Mouse (Mus musculus): ENCODE measurements around the gene Cd300a.
A peak's percentile ranks its signal among the peaks of the same experiment; 100 is the strongest.
"Not testable (repeated sequence)": the region's sequence is repeated elsewhere in the genome, so short reads cannot be mapped to it uniquely, and the experiment has no call there.

The Cd300a gene

DNA sequence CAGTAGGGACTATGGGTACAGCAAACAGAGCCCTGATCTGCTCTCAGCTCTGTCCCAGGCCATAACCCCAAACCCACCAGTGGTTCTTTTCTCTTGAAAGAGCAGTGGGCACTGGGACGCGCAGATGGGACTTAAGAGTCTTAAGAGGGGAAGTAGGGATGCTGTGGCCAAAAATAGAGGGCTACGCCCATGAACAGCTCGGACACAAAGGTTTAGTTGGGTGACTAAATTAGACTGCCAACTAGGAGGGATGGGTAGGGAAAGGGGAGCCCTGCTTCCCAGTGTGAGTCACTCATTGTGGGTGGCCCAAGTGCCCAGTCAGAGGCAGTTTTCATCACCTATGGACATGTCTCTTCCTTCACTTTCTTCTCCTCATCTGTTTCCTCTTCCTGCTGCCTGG is 13.4 kb downstream of the Cd300a start:
- no peak for DNase-seq (ENCODE audit: low spot score in 2 of 2)

DNA sequence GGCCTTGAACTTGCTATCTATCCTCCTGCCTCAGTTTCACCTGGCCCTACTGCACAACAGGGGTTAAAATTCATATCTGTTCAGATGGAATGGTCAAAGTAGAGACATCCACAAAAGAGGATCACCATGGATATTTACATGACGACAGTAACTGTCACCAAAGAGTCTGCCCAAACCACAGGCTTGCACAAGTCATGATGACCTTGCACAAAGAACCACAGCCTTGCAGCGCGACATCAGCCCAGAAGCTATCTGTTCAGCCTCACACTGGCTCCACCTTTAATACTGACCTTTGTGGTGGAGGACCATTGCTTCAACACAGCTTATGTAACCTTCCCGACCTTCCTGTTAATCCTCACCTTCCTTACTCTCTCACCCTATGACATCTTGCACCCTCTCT is 17.7 kb downstream of the Cd300a start:
- peak in 1 of 2 experiments; percentile 22 for DNase-seq (ENCODE audit: low spot score in 2 of 2)

DNA sequence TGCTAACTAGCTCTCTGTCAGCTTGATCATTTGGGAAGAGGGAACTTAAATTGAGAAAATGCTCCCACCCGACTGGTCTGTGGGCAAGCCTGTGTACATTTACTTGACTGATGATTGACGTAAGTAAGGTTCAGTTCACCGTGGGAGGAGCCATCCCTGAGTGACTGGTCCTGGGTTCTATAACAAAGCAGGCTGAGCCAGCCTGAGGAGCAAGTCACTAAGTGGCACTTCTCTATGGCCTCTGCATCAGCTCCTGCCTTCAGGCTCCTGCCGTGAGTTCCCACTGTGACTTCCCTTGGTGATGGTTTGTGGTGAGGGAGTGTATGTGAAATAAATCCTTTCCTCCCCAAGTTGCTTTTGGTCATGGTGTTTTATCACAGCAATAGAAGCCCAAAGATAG is 18.2 kb downstream of the Cd300a start:
- DNase-seq (ENCODE audit: low spot score in 2 of 2), result no peak

DNA sequence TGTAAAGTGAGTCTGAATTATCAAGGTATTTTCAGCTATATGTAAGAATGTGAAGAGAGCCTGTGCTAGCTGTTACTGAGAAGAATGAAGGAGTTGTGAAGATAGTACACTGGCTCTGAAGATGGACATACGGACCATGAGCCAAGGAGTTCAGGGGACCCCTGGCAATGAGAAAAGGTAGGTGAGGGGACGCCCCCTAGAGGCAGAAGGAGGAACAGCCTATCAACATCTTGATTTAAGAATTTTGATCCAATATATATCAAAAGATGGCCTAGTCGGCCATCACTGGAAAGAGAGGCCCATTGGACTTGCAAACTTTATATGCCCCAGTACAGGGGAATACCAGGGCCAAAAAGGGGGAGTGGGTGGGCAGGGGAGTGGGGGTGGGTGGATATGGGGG is 19.7 kb downstream of the Cd300a start:
- not testable (repeated sequence) for DNase-seq (ENCODE audit: low spot score in 2 of 2)

DNA sequence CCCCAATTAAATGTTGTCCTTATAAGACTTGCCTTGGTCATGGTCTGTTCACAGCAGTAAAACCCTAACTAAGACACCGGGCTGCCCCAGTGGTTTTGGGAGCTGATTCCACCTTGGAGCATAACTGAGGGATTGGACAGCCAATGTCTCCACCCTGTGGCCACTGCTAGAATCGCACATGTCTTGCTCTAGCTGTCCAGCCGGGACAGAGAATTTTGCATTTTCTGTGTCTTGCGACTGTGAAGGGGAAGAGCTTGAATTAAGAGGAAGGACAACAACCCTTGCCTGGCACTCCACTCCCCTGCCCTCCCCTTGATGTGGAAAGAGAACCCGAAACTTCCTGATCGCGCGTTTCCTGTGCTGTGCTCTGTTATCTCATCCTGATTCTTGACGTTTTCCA is 23.0 kb downstream of the Cd300a start:
- DNase-seq (ENCODE audit: low spot score in 2 of 2), result peak; percentile 48 to 69

DNA sequence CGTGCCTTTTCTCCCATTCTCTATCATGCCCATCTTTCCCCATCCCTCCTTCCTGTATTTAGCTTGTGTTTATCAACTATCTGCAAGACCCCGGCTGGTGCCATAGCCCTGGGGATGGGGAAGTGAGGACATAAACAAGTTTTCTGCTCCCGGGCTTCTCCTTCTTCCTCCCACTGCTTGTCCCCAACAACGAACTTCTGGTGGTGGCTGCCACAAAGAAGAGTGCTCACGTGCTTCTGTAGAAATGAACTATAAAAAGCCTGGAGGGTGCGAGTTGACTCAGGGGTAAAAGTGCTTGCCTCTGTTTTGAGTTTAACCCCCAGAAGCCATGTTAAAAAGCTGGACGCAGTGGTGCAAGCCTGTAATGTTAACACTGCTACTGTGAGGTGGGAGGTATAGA is 25.1 kb downstream of the Cd300a start:
- DNase-seq (ENCODE audit: low spot score in 2 of 2), result no peak

DNA sequence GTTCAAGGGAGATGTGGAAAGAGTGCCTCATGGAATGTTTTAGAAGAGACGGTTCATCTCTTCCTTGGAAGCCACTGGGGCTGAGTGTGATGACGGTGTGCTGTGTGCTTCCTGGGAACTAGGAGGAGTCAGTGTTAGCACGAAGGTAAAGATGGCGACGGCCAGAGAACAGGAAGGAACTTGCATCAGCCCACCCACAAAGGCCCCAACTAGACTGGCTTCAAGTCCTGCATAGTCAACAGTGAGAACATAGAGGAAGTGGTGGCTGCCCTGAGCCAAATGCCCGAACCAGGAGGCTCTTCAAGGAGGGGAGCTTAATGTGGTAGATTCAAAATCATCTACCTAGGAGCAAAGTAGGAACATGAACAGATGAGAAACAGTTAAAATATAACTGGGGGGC is 27.3 kb downstream of the Cd300a start:
- DNase-seq (ENCODE audit: low spot score in 2 of 2), result no peak

DNA sequence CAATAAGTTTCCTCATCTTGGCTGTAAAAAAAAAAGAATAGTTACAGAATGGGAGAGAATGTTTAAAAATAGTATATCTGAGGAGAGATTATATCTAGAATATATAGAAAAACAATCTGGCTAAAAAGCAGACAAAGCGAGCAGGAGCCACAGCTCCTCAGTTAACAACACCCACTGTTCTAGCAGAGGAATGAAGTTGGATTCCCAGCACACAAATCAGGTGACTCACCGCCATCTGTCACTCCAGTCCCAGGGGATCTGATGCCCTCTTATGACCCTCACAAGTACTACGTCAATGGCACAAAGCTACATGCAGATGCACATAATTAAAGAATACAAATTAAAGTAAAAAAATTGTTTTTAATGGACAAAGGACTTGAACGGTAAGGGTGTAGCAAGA is 32.6 kb downstream of the Cd300a start:
- DNase-seq (ENCODE audit: low spot score in 2 of 2), result no peak

DNA sequence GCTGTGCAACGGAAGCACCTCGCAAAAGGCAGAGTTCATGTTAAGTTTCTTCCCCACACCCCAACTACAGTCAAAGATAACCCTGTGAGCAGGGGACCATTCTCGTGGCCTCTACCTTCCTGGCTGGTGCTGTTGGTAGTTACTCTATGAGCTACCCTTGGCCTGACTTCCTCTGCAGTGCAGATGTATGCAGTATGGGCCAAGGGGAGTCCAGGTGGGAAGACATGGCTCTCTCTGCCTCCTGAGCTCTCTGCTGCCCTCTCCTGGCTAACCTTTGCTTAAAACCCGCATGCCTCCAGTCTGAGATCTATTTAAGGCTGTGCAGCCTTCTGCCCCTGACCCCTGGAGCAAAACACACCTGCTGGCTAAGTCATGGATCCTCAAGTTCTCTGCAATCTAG is 34.1 kb downstream of the Cd300a start:
- no peak for DNase-seq (ENCODE audit: low spot score in 2 of 2)

DNA sequence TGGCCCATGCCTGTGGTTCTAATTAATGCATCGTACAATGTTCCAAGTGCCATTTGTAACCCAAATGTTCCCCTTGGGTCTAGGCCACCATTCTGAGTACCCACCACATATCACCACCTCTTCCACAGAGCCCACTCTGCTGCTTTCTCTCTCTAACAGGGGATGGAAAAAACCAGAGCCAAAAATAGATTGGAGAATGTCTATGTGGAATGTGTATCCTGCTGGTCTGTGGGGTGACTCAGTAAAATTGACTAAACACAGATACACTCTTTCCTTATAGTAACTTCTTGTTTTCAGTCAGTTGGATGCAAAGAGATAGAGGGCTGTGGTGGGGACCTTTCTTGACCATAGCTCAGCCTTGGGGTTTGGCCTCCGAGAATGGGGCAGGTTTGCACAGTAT is 39.7 kb downstream of the Cd300a start:
- DNase-seq (ENCODE audit: low spot score in 2 of 2), result no peak

DNA sequence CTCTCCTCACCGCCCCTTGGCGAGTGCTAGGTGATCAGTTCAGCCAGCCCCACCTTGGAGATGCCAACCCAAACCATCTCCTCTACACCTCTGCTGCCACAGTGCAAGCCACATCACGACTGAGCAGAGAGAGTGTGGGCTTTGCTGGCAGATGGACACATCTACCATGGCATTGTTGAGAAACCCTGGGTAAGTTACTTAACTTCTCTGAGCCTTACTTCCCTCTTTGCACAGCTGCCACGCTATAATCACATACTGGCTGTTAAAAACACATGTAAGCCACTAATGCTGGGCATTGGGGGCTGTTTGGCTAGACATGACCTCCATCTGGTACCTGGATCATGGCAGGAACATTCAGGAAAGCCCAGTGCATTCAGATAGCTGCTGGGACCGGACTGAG is 41.2 kb downstream of the Cd300a start:
- no peak for DNase-seq (ENCODE audit: low spot score in 2 of 2)

DNA sequence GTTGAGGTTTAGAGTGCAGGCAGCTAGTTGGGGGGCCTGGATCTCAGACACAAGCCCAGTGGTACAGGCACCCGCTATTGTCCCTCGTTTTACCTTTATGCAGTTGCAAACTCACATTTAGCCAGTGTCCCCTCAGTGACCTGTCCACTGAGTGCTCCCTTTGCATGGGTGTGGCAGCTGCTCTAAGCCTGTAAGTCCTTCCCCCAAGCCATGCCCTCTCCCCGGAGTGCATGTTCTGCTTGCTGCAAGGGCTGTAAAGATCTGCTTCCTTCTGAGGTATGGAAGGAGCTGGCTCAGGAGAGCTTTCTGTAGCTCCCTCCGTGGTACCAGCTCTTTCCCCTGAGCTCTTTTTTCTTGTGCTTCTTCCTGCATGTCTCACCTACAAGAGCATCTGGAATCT is 43.8 kb downstream of the Cd300a start:
- DNase-seq (ENCODE audit: low spot score in 2 of 2), result no peak

DNA sequence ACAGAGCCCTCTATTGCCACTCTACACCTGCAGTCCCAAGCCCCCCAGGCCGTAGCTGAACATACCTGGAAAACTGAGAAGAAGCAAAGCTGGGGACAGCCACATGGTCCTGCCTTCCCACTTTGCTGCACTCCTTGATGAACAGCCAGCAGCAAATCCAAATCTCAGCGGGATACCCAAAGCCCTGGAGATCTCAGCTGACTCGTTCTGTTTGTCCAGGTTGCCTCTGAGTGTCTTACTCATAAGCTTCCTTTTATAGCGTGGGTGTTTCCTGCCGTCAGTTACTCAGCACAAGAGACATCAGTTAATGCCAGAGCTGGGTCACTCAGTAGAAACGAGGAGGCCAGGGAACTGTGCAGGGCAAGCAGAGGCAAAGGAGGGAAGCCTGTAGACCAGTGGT is 44.3 kb downstream of the Cd300a start, which contains the start of gene Cd300lb:
Gene Cd300lb (minus strand): TSS at position 243 of the 400 bp plus-strand sequence.
- DNase-seq (ENCODE audit: low spot score in 2 of 2), result no peak
